18 mouse cellular contexts compared by ENCODE assay signal in genomic region chr11:85691285-85691684, GRCm38 (mm10).
"Had no signal": no experiment of that assay in that cellular context is flagged by ENCODE, and none has a peak within 500 bp of the region (broad histone marks: within the 10 kb centered on the region; RNA-seq: fewer than 3 reads in every experiment).

No protein-coding gene starts in this region.

- H3K4me2 ChIP-seq: limb, embryonic 13.5 days; liver, embryonic 15.5 days; midbrain, embryonic 13.5 days had no signal

- H3K9ac ChIP-seq: limb, embryonic 13.5 days; liver, embryonic 15.5 days; midbrain, embryonic 13.5 days had no signal

- H3K4me3 ChIP-seq: limb, embryonic 13.5 days; liver, embryonic 15.5 days; megakaryocyte, embryonic 14.5 days; midbrain, embryonic 10.5 days; midbrain, embryonic 13.5 days had no signal

- ATAC-seq: intestine, embryonic 16.5 days; midbrain, embryonic 13.5 days; midbrain, embryonic 16.5 days had no signal

- H3K36me3 ChIP-seq: limb, embryonic 13.5 days; liver, embryonic 15.5 days; midbrain, embryonic 10.5 days; midbrain, embryonic 13.5 days had no signal

- H3K9me3 ChIP-seq: limb, embryonic 13.5 days; liver, embryonic 15.5 days; midbrain, embryonic 10.5 days; midbrain, embryonic 13.5 days had no signal

- DNase-seq: kidney, adult 18-20 months; kidney, adult 9 months; kidney, postnatal 14 days; kidney, postnatal 4 days; left cerebral cortex, postnatal 4 days; liver; lung, adult 2 months; thymus, adult 2 months; thymus, postnatal 14 days; thymus, postnatal 4 days had no signal

- H3K27ac ChIP-seq: limb, embryonic 13.5 days; liver, embryonic 15.5 days; midbrain, embryonic 10.5 days; midbrain, embryonic 13.5 days; stomach, postnatal 0 days had no signal
